Mouse (Mus musculus): ENCODE results near the gene Gm5105.

Gm5105 gene

GRCm38 (mm10) chr3:138067288-138067687, at the start of gene Gm5105:
TSS of gene Gm5105 (minus strand) at chr3:138067388.
- no peak for DNase-seq (ENCODE audit: low read depth)

GRCm38 (mm10) chr3:138116871-138117270, 49.7 kb upstream of the Gm5105 start:
- no peak for DNase-seq (ENCODE audit: low read depth)

DNA sequence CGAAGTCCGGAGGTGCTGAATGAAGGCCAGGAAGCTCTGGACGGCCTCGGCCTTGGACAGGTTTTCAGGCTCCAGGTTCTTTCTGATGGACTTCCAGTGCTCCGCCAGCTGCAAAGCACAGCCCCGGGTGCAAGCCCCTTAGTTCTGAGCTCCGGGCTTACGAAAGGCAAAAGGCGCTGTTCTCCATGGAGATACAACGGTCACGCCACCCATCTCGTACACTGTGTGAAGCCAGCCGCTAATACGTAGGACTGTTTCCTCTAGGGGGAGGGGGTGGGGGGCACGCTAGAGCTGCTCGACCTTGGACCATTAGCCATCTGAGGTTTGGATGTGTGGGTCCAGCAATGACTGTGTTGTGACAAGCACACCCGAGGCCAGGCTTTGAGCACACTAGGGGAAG, 46.9 kb upstream of the Gm5105 start:
- DNase-seq (ENCODE audit: low read depth): no peak

GRCm38 (mm10) chr3:138110910-138111782, 44.0 kb upstream of the Gm5105 start:
- DNase-seq (ENCODE audit: low read depth): no peak

- DNase-seq (ENCODE audit: low read depth): no peak
Observed at GRCm38 (mm10) chr3:138106887-138107286, 39.7 kb upstream of the Gm5105 start.

DNA sequence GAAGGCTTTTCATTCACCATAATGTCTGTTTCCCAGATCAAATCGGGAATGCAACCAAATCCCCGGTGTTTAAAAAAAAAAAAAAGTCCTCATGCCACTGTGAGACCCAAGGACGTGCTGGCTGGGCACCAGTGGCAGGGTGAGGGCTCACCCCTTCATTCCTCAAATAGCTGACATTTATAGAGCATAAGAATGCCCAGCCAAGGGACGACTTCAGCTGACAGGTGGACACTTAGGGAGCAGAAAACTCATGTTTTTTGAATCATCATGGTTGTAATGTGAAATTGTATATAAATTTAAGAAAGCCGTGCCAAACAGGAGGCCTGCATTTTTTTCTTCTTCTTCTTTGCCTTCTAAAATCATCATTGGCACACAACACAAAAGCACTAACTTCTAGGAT, 37.9 kb upstream of the Gm5105 start:
- DNase-seq (ENCODE audit: low read depth): no peak

GRCm38 (mm10) chr3:138103690-138104089, 36.5 kb upstream of the Gm5105 start:
- no peak for DNase-seq (ENCODE audit: low read depth)

DNA sequence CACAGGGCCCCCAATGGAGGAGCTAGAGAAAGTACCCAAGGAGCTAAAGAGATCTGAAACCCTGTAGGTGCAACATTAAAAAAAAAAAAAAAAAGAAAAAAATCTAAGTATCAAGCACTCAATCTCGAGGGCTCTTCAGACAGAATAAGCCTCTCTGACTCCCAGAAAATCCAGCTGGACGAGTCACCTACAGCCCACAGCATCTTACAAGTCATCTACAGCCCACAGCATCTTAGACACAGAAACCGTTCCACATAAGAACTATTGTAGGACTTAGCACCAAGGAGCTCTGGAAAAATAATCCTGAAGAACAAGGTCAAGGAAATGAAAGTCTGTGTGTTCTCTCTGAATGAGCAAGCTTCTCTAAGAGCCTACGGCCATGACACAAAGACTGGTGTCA, 34.7 kb upstream of the Gm5105 start:
- no peak for DNase-seq (ENCODE audit: low read depth)

GRCm38 (mm10) chr3:138097718-138098117, 30.5 kb upstream of the Gm5105 start:
- DNase-seq (ENCODE audit: low read depth): no peak

GRCm38 (mm10) chr3:138096263-138097028, 29.3 kb upstream of the Gm5105 start:
- DNase-seq (ENCODE audit: low read depth): no peak

GRCm38 (mm10) chr3:138095718-138096117, 28.5 kb upstream of the Gm5105 start:
- no peak for DNase-seq (ENCODE audit: low read depth)

DNA sequence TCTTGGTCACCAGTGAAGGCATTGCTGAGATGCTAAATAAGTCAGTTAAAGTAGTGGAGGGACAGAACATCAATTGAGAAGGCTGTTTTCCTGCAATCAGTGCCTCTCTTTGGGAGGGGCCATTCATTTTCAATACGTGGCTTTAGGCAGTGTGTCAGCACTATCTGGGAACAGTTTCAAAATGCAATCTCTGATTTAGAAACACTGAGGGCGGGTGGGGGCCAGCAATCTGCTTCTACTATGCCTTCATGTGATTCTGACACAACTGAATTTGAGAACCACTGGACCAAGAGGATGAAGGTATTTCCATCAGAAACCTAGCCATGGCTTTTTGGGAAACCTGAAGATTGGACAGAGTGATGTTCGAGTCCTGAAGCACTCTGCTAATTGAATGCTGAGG, 28.1 kb upstream of the Gm5105 start:
- DNase-seq (ENCODE audit: low read depth): no peak

GRCm38 (mm10) chr3:138083896-138084295, 16.7 kb upstream of the Gm5105 start:
- DNase-seq (ENCODE audit: low read depth): no peak

DNA sequence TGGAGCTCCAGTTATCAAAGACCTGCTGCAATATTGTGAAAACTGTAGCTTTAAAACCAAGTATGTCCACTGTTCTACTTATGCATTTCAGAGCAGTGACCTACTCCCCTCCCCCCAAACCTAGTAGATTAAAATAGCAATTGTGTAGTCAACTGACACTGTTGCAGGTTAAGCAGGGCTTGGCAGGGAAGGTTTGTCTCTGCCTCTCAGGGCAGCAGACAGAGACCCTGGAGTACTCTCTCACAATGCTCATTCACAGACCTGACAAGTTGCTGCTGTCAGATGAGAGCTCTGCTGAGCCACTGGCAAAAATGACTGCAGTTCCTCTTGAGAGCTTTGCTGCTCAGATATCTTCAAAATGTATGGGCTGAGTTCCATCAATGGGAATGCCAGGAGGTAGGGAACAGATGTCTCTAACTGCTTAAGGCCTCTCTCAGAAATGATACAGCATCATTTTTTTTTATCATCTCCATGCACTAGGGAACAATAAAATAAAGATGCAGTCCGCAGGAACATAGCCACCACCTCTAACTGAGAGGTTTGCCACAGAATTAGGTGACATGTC, 16.0 kb upstream of the Gm5105 start:
- DNase-seq (ENCODE audit: low read depth): no peak

- no peak for DNase-seq (ENCODE audit: low read depth)
Observed at GRCm38 (mm10) chr3:138078701-138079100, 11.5 kb upstream of the Gm5105 start.

DNA sequence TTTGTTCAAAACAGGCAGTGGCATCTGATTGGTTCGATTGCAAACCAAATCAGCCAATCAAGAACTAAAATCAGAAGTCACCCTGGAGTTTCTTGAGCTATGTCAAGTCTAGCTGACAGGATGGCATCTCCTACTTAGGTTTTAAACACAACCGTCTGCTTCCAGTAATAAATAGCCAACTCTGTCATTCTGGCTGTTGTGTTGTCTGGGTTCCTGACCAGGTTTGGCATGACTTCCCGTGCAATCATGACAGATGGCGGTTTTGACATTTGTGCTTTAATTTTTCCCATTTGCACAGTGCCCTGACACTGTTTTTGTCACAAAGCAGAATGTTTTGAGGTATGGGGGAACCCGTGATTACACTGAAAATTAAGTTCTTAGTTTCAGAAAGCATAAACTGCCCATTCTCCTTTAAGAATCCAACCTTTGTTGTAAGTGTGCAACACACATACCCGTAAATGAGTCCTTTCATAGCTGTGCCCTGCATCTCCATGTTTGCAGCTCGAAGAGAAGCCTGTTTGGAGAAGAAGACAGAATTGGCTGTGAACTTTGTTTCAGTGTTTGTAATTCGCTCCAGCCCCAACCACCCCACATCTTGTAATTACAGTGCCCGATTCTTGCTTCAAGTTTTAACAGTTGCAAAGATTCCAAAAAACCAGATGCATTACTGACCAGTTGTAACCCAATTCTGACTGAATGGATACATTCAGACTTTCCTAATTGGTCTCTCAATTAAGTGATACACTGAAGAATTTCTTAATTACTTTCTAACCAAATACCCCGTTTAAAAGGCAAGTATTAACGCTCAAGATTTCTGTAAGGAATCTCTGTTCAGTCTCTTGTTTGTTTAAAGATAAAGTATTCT, 10.5 kb upstream of the Gm5105 start:
- DNase-seq (ENCODE audit: low read depth): no peak

GRCm38 (mm10) chr3:138075209-138075608, 8.0 kb upstream of the Gm5105 start:
- no peak for DNase-seq (ENCODE audit: low read depth)

DNA sequence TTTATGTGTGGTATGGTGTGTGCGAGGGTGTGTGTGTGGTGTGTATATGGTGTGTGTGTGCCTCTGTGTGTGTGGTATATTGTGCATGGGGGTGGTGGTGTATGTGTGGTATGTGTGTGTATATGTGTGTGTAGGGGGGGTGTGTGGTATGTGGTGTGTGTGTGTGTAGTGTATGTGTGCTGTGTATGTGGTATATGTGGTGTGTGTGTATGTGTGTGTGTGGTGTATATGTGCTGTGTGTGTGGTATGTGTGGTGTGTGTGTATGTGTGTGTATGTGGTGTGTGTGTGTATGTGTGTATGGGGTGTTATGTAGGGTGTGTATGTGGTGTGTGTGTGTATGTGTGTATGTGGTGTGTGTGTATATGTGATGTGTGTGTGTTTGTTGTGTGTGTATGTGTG, 7.0 kb upstream of the Gm5105 start:
- no peak for DNase-seq (ENCODE audit: low read depth)

DNA sequence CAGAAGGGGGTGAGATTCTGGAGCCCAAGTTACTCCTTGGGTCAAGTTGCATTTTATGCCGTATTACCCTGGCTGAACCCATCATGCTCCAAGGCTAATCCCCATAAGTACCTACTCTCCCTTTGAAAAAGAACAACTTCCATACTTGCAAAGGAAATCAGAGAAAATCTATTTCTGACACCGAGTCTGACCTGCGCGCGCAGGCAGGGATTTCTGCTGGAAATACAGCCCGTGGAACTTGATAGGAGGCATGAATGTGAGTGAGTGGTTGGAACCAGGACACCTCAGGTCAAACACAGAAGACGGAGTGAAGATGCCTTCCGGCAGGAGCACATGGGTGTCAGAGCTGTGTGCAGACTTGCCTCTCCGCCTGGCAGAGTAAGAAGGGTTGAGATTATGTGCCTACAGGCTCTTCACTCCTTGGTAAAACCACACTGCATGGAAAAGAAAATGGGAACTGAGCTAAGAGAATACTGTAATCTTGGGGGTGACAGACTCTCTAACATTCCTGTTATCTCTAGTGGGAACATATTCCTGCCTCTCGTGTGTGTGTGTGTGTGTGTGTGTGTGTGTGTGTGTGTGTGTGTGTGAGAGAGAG, 4.4 kb upstream of the Gm5105 start:
- no peak for DNase-seq (ENCODE audit: low read depth)

DNA sequence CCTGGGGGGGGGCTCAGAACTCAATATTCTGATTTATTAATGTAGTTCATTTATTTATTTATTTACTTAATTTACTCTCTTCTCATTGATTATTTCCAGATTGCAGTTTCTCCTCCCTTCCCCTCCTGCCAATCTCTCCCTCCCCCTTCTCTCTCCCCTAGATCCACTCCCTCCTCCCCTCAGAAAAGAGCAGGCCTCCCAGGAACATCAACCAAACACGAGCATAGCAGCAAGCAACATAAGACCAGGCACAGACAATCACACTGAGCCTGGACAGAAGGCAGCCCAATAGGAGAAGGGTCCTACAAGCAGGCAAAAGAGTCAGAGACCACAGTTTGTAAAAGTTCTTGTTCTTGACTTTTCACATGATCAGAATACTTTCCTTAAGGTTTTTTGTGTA, 3.8 kb upstream of the Gm5105 start:
- no peak for DNase-seq (ENCODE audit: low read depth)

GRCm38 (mm10) chr3:138069756-138070511, 2.7 kb upstream of the Gm5105 start:
- no peak for DNase-seq (ENCODE audit: low read depth)
